Mouse (Mus musculus) kidney, postnatal 25 days (tissue): ENCODE data around the gene Dgkh.
"Not testable (repeated sequence)": the region's sequence is repeated elsewhere in the genome, so short reads cannot be mapped to it uniquely, and the experiment has no call there.

Source experiments
- DNase-seq, 2 experiments: peaks; one replicate each; pipeline ENCODE4 v3.0.0; 2021; ENCODE audit warnings: mixed read lengths in 2 of 2

Dgkh gene

GRCm38 (mm10) chr14:78732617-78733312 lies at the start of gene Dgkh:
Dgkh (minus strand) TSS chr14:78732776.
- DNase-seq: peak; percentile 93 to 97

- no peak for DNase-seq
Observed at GRCm38 (mm10) chr14:78777215-78777614, 44.6 kb upstream of the Dgkh start.

GRCm38 (mm10) chr14:78776659-78777058 lies 44.1 kb upstream of the Dgkh start:
- no peak for DNase-seq

DNA sequence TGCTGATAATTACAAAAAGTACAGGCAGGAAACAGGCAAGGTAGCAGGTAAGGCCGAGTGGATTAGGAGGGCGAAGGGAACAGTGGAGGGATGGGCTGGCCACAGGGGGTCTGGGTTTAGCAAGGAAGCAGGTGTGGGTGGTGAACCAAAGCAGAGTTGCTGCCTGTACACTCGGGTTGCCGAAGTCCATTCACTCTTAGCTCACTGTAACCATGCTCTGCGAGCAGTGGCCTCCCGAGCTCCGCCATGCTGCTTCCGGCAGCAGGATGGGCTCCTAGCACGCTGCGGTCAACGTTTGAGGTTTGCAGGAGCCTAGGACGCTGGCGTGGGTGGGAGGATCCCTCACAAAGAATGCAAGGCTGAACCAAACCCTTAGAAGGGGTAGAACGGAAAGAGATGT lies 43.1 kb upstream of the Dgkh start:
- DNase-seq: no peak

- no peak for DNase-seq
Observed at GRCm38 (mm10) chr14:78775226-78775625, 42.6 kb upstream of the Dgkh start.

DNA sequence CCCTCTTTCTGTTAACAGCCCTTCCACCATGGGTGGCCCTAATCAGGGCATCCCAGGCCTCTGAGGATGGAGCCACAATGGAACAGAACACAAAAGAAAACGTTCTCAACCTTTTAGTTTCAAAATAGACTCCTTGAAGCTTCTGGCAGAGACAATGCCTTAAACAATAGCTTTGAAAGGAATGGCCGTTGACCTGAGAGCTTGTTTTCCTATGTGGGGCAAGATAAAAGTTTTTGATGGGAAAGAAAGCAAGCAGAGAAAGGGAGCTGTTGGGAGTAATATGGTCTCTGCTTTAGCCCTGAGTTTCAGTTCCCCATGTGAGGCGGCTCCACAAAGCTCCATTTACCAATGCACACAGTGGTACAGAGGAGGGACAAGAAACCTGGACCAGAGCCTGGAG lies 37.9 kb upstream of the Dgkh start:
- no peak for DNase-seq

DNA sequence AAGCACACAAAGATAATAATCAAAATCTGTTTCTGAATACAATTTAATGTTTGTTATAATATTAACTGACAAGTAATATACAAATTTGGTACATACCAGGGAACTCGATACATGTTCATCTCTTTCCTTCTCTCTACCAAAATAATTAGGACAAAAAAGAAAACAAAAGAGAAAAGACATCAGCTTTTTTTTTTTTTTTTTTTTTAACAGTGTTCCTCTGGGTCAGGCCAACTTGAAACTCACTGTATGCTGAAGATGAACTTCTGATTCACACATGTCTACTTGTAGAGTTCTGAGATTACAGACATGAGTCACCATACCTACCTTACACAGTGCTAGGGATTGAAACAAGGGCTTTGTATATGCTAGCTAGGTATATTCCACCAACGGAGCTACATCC lies 28.5 kb upstream of the Dgkh start:
- DNase-seq: no peak

GRCm38 (mm10) chr14:78759491-78759890 lies 26.9 kb upstream of the Dgkh start:
- no peak for DNase-seq

GRCm38 (mm10) chr14:78755316-78755715 lies 22.7 kb upstream of the Dgkh start:
- peak in 1 of 2 experiments; percentile 41 for DNase-seq

- DNase-seq: no peak
Observed at GRCm38 (mm10) chr14:78748692-78749091, 16.1 kb upstream of the Dgkh start.

GRCm38 (mm10) chr14:78747969-78748651 lies 15.5 kb upstream of the Dgkh start:
- no peak for DNase-seq

DNA sequence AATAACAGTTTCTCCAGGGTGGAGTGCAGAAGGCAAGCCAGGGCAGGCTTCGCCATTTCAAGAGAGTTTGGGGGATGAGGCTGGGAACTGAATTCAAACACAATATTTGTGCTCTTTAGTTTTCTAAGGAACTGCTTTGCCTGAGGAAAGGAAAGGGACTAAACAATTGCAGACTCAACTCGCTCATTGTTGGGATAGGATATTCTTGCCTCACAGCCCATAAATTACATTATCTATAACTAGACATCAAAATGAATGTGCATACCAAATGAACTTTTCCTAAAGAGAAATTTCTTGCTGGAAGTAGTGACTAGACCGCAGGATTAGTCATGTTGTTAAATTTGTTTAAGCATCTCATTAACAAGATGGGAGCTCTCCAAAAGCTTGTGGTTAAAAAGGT lies 14.9 kb upstream of the Dgkh start:
- DNase-seq: no peak

DNA sequence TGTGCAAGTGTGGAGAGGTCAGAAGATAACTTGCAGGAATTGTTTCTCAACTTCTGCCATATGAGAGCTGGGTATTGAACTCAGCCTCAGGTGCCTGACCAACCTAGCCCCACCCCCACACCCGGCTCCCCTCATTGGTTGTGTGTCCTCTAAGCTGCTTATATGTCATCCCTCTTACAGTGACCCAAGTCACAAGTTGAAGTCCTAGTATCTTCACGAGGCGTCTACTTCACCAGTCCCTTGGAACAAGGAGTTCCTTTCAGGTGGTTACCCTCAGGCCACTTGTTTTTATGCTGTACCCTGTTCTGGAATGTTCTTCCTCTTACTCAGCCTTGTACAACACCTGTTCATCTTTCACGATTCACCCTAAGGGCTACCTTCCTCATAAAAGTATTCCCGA lies 2.0 kb upstream of the Dgkh start:
- peak in 1 of 2 experiments; percentile 45 for DNase-seq

DNA sequence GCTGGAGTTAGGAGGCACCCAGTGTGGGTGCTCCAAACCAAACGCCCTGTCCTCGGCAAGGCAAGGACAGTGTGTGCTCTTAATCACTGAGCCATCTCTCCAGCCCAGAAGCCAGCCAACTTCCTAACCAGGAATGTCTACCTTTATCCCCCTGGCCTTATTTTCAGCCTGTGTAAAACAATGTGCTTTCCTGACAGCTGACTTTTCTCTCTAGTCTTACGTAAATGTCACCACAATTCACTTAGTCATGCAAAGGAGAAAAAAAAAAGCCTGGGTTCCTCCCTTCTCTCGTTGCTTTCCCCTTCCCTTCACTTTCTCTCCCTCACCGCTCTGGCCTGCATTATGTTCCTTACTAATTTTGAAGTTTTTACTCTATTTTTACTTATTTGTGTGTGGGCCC lies 1.6 kb upstream of the Dgkh start:
- DNase-seq: peak; percentile 28 to 70

GRCm38 (mm10) chr14:78733366-78734076 lies 945 bp upstream of the Dgkh start:
- DNase-seq: peak; percentile 45 to 69

- DNase-seq: peak; percentile 68 to 87
Observed at GRCm38 (mm10) chr14:78731852-78732616, 542 bp downstream of the Dgkh start.

- peak; percentile 48 to 70 for DNase-seq
Observed at GRCm38 (mm10) chr14:78731240-78731639, 1.3 kb downstream of the Dgkh start.

GRCm38 (mm10) chr14:78725976-78726375 lies 6.6 kb downstream of the Dgkh start:
- DNase-seq: no peak

DNA sequence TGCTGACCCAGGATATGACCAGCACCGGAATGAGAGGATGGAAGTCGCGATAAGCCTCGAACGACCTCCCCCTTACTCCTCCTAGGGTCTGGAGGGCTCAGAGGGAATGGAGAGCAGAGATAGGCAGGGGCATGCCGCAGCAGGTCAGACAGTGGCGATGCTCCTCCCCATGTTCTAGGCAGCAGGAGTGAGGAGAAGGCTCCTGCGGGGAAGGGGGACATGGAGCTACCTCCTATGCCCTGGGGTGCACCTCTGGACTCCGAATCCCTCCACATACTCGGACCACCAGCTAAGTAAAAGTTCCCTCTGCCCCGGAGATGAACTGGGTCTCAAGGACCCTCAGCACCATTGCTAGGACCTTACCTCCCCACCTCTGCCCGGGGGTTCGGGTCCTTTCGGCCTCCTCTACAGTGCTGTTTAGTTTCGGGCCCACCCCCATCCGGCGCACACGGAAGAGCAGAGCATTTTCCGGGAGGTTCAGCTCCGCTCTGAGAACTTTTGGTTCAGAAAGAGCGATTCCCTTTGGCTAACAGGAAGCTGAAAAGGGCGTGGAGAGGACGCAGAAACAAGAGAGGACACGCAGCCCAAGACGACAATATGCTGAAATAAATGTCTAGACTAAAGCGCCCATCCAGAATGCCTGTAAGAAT lies 7.1 kb downstream of the Dgkh start:
- DNase-seq: peak; percentile 8 to 46

- DNase-seq: peak; percentile 54 to 74
Observed at GRCm38 (mm10) chr14:78724414-78725306, 7.9 kb downstream of the Dgkh start.

DNA sequence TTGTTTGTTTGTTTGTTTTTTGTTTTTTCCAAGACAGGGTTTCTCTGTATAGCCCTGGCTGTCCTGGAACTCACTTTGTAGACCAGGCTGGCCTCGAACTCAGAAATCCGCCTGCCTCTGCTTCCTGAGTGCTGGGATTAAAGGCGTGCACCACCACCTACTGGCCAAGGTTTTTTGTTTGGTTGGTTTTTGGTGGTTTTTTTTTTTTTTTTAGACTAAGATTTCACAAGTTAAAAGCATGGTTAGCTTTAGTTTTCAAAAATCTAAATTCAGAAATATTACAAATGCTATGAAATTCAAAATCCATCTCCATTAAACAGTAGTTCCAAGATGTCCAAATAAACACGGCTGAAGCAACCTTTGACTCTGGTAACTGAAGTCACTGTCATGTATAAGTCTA lies 8.9 kb downstream of the Dgkh start:
- DNase-seq: not testable (repeated sequence)
